Mouse (Mus musculus) heart, embryonic 14.5 days (tissue): ENCODE data around the gene Plscr3. TPM values are rescaled to one million over a fixed set of nuclear protein-coding genes. Genes with fewer than 3 reads are reported as not detected.

Experiments
- ATAC-seq: fragments of 200-750 bp; cut with Nextera tagmentation; 2 replicates; pipeline ENCODE4 v1.8.0; 2017; ENCODE audit warnings: low read depth, moderate TSS enrichment; ENCODE audit not compliant: insufficient number of reproducible peaks, insufficient read depth, low FRiP score
- H3K27ac ChIP-seq, 2 experiments: fragments of 200-500 bp in 1 of 2; fragments of 300-500 bp in 1 of 2; sonication (generic) in 1 of 2; replicated peaks in 1 of 2; 2 replicates each; pipeline ENCODE4 v1.5.1; 2012 to 2014; ENCODE audit warnings: low read depth in 2 of 2, low read length in 2 of 2, control low read depth in 1 of 2, mild to moderate bottlenecking in 1 of 2, mixed read lengths in 1 of 2; ENCODE audit not compliant: control insufficient read depth in 1 of 2, insufficient read depth in 1 of 2
- H3K27me3 ChIP-seq: fragments of 300-500 bp; sonication (generic); 2 replicates; pipeline ENCODE4 v1.6.1; 2014; ENCODE audit warnings: mild to moderate bottlenecking, low read length, control low read depth; ENCODE audit not compliant: control insufficient read depth, insufficient read depth
- H3K36me3 ChIP-seq: fragments of 300-500 bp; sonication (generic); 2 replicates; pipeline ENCODE4 v1.6.1; 2014; ENCODE audit warnings: mild to moderate bottlenecking, control low read depth, low read length, mixed read lengths; ENCODE audit not compliant: control insufficient read depth, insufficient read depth
- H3K4me1 ChIP-seq, 2 experiments: fragments of 200-500 bp in 1 of 2; fragments of 300-500 bp in 1 of 2; sonication (generic) in 1 of 2; 2 replicates each; pipeline ENCODE4 v1.6.1; 2012 to 2014; ENCODE audit warnings: low read length in 2 of 2, control low read depth in 1 of 2, mixed read lengths in 1 of 2; ENCODE audit not compliant: control insufficient read depth in 2 of 2, insufficient read depth in 2 of 2
- H3K4me2 ChIP-seq: fragments of 300-500 bp; sonication (generic); 2 replicates; pipeline ENCODE4 v1.6.1; 2014; ENCODE audit warnings: mild to moderate bottlenecking, low read length
- H3K4me3 ChIP-seq, 2 experiments: fragments of 200-500 bp in 1 of 2; fragments of 300-500 bp in 1 of 2; sonication (generic) in 1 of 2; 2 replicates each; pipeline ENCODE4 v1.5.1; 2012 to 2014; ENCODE audit warnings: low read length in 2 of 2, mild to moderate bottlenecking in 2 of 2, control low read depth in 1 of 2, low read depth in 1 of 2, moderate library complexity in 1 of 2; ENCODE audit not compliant: control insufficient read depth in 1 of 2, insufficient read depth in 1 of 2
- H3K9ac ChIP-seq: fragments of 300-500 bp; sonication (generic); 2 replicates; pipeline ENCODE4 v1.6.1; 2014; ENCODE audit warnings: mild to moderate bottlenecking, low read length
- H3K9me3 ChIP-seq: fragments of 300-500 bp; sonication (generic); 2 replicates; pipeline ENCODE4 v1.6.1; 2016; ENCODE audit warnings: low read length, control low read depth; ENCODE audit not compliant: control insufficient read depth
- WGBS: fragments of 180-500 bp; shearing (Covaris S2); extraction: QIAGEN DNeasy Blood & Tissue Kit; methylation state at CpG from one replicate; pipeline ENCODE4 v1.1.7; 2014; 5-methylcytosine and 5-hydroxymethylcytosine counted together
- polyA plus RNA-seq: library from polyadenylated mRNA; unstranded; fragments of >200 nt; fragmentation: Nextera tagmentation; extraction: Ambion mirVana; gene quantifications from 2 replicates; pipeline ENCODE4 v1.2.1, GENCODE M21; 2014

The Plscr3 gene
- polyA plus RNA-seq, 1 experiment from 2014 or later = 75.8 TPM

DNA sequence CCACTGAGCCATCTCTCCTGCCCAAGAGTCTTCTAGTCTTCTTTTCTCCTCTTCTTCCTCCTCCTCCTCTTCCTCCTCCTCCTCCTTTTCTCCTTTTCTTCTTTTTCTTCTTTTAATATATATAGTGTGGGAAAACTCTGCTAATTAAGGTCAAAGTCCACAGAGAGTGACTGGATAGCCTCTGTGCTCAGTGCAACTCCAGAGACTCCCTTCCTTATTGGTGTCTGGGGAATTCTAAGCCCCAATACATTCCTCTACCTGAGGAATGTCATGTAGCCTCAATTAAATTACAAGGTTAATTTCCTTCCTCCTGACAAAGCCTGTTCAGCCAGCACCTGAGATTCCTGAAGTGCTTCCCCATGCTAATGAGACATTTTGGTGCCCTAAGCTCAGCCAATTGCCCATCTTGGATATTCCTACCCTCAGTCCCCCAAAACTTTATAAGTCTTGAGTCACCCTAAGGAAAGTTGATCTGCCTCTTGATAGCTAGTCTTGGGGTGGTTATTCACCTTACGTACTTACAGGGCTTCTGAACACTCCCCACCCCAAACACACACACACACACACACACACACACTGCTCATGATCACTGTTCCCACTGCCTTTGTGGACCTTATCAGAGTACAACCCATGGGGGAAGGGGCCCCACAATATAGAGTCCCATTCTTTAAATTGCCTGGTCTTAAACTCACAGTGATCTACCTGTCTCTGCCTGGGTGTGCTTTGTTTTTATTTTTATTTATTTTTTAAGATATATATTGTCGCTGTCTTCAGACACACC, 24.3 kb downstream of the Plscr3 start:
- Histone ChIP-seq H3K4me2 (no peak overlapping the region), H3K4me3 (no peak overlapping the region), H3K27me3 (no peaks in the 10 kb centered on the region), H3K4me1 (peaks cover 0 to 2% of the 10 kb centered on the region in 2 experiments; a peak in 1 of 4 replicates), H3K27ac (no peak overlapping the region), H3K9me3 (no peaks in the 10 kb centered on the region), H3K36me3 (no peaks in the 10 kb centered on the region), H3K9ac (no peak overlapping the region)
- WGBS = 92% methylated on average over 2 of the region's 2 CpGs
- no peak for ATAC-seq

DNA sequence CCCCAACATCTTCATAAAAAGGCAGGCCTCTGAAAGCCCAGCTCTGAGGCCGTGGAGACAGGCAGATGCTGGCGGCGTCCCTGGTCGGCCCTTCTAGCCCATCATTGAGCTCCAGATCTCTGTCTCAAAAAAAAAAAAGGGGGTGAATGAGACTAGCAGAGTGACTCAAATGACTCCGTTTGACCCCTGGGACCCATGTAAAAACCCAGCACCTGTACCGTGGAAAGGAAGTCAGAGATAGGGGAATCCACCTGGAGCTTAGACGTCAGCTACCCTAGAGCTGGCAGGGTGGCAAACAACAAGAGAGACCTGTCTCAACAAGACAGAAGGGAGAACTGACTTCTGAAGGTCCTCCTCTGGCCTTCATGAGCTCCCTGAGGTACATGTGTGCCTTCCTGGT, 25.6 kb downstream of the Plscr3 start:
- no peak for ATAC-seq
- H3K4me1 ChIP-seq = peaks cover 3 to 5% of the 10 kb centered on the region in 2 experiments; a peak in 3 of 4 replicates
- no peak overlapping the region for H3K4me3 ChIP-seq
- WGBS = 76% methylated on average over 7 of the region's 7 CpGs
- H3K27ac ChIP-seq = no peak overlapping the region
- H3K9ac ChIP-seq = no peak overlapping the region
- H3K27me3 ChIP-seq = no peaks in the 10 kb centered on the region
- H3K9me3 ChIP-seq = no peaks in the 10 kb centered on the region
- H3K4me2 ChIP-seq = no peak overlapping the region
- H3K36me3 ChIP-seq = no peaks in the 10 kb centered on the region

DNA sequence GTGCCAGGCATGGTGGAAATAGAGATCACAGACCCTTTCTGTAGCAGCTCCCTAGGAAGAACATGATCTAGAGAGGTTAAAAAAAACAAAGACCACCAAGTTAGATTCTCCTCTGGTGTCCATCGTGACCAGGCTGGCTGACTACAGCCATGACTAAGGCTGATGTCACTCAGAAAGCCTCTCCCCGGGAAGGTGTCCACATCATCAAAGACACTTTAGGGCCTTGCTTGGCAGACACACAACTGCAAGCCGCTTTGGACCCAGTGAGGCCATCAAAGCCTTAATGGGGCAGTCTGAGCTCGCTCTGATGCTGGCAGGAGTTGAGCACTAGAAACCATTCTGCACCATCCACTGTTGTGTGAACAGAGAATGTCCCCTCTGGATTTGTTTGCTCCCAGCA, 26.3 kb downstream of the Plscr3 start:
- ATAC-seq = no peak
- 79% methylated on average over 4 of the region's 4 CpGs for WGBS
- H3K36me3 ChIP-seq = no peaks in the 10 kb centered on the region
- no peaks in the 10 kb centered on the region for H3K9me3 ChIP-seq
- peaks cover 3 to 9% of the 10 kb centered on the region in 2 experiments; a peak in 3 of 4 replicates for H3K4me1 ChIP-seq
- no peak overlapping the region for H3K4me2 ChIP-seq
- H3K9ac ChIP-seq = no peak overlapping the region
- no peaks in the 10 kb centered on the region for H3K27me3 ChIP-seq
- H3K4me3 ChIP-seq = no peak overlapping the region
- H3K27ac ChIP-seq = no peak overlapping the region

DNA sequence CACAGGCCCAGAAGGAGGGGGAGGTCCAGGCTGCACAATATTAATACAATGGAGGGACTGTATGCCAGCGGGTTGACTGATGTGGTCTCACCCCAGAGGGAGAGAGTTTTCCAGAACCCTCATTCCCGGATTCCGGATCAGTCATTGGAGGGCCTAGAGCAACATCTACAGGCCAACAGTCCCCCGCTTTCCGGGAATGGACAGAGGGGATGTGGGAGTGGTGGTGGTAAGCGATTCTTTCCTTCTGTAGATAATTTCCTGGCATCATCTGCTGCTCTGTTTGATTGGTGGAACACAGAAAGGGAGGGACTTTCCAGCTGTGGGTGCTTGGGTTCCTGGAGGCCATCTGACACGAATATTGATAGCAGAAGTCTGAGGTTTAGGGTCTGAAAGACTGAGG, 30.0 kb downstream of the Plscr3 start:
- Histone ChIP-seq H3K9ac (0 out of 2 replicates have a peak overlapping the region, but pooled peaks have one; percentile 4), H3K27me3 (no peaks in the 10 kb centered on the region), H3K4me3 (no peak overlapping the region), H3K4me2 (peak overlapping the region; percentile 53), H3K9me3 (no peaks in the 10 kb centered on the region), H3K36me3 (no peaks in the 10 kb centered on the region), H3K27ac (peak overlapping the region; percentile 62 to 73), H3K4me1 (peaks cover 12 to 27% of the 10 kb centered on the region in 2 experiments)
- WGBS = 44% methylated on average over 7 of the region's 7 CpGs
- peak; percentile 18; the same call in 1 of the 2 replicates for ATAC-seq

DNA sequence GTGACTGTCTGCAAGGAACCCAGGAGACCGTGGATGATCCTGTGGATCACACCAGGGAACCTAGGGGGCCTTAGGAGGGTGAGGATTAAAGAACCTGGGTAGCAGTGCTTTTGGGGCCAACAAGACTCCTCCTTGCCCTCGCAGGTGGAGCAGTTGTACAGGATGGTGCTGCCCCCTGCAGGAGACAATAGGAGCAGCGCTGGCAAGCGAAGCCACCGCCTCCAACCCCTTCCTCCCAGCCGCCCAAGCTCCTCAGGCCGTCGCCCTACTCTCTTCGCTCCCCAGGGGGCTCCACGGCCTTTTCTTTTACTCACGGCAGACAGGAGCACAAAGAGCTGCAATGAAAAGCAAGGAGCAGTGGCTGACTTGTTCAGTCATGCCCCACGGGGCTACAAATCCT, 30.7 kb downstream of the Plscr3 start:
- whole genome bisulfite sequencing = 3% methylated on average over 11 of the region's 12 CpGs
- H3K4me1 ChIP-seq = peaks cover 19 to 31% of the 10 kb centered on the region in 2 experiments
- no peak; the same call in 1 of the 2 replicates for ATAC-seq
- H3K4me2 ChIP-seq = peak overlapping the region; percentile 53
- no peaks in the 10 kb centered on the region for H3K9me3 ChIP-seq
- no peak overlapping the region for H3K4me3 ChIP-seq
- peak overlapping the region; percentile 62 to 73 for H3K27ac ChIP-seq
- no peaks in the 10 kb centered on the region for H3K36me3 ChIP-seq
- no peaks in the 10 kb centered on the region for H3K27me3 ChIP-seq
- peak overlapping the region; percentile 31; the same call in 1 of the 2 replicates for H3K9ac ChIP-seq

DNA sequence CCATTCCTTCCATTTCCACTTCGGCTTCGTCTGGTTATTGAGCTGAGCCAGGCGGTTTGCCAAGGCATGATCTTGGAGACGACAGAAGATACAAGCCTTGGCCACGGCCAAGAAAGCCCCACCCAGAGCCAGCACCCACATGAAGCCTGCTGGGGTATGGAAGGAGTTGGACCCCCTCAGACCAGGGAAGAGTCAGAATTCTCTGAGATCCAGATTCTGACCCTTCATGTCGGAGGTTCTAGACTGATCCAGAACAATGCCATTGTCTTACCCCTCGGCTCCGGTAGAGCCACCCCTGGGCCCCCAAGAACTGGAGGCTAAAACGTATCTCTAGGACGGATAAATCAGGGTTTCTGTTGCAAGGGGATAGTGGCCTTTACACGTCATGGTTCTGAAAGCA, 31.7 kb downstream of the Plscr3 start, which contains the start of gene Tmem95:
Gene Tmem95 (minus strand): TSS at position 141 of the 400 bp plus-strand sequence.
- no peaks in the 10 kb centered on the region for H3K9me3 ChIP-seq
- peak within 1 kb of the TSS; percentile 31; the same call in 1 of the 2 replicates for H3K9ac ChIP-seq
- WGBS = 86% methylated on average over 11 of the region's 11 CpGs
- peak within 1 kb of the TSS; percentile 86 for H3K4me2 ChIP-seq
- H3K36me3 ChIP-seq = no peaks in the 10 kb centered on the region
- no peak for ATAC-seq
- H3K27me3 ChIP-seq = no peaks in the 10 kb centered on the region
- no peak within 1 kb of the TSS for H3K4me3 ChIP-seq
- H3K27ac ChIP-seq = peak within 1 kb of the TSS in 1 of 2 experiments; percentile 73; a peak in 2 of 4 replicates
- peaks cover 19 to 32% of the 10 kb centered on the region in 2 experiments for H3K4me1 ChIP-seq

DNA sequence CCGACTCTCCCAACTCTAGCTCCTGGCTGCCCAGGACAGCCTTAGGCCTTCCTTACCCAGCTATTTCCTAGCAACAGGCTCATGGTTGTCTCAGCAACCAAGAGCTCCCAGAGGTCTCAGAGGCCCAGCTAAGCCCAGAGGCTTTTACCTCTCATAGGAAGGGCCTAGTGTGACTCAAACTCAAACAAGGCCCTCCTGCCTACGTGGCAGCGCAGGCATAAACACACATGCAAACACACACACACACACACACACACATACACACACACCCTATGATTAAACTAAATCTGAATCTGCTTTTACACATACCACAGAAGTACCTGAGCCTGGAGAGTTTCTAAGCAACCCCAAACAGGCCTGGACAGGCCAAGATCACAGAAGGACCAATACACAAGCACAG, 32.2 kb downstream of the Plscr3 start:
- Histone ChIP-seq H3K9me3 (no peaks in the 10 kb centered on the region), H3K27ac (no peak overlapping the region), H3K4me2 (no peak overlapping the region), H3K9ac (no peak overlapping the region; the same call in 1 of the 2 replicates), H3K36me3 (no peaks in the 10 kb centered on the region), H3K4me3 (no peak overlapping the region), H3K27me3 (no peaks in the 10 kb centered on the region), H3K4me1 (peaks cover 19 to 32% of the 10 kb centered on the region in 2 experiments)
- ATAC-seq = no peak
- 91% methylated on average over 3 of the region's 3 CpGs for WGBS
